Mouse (Mus musculus): Measurements from ENCODE around the gene Sectm1b. TPM values are rescaled to one million over a fixed set of nuclear protein-coding genes. Genes with fewer than 3 reads are reported as not detected.
"Not testable (repeated sequence)": the region's sequence is repeated elsewhere in the genome, so short reads cannot be mapped to it uniquely, and the experiment has no call there.

Gene Sectm1b
- polyA plus RNA-seq, 2 experiments = 0.04 to 0.08 TPM

DNA sequence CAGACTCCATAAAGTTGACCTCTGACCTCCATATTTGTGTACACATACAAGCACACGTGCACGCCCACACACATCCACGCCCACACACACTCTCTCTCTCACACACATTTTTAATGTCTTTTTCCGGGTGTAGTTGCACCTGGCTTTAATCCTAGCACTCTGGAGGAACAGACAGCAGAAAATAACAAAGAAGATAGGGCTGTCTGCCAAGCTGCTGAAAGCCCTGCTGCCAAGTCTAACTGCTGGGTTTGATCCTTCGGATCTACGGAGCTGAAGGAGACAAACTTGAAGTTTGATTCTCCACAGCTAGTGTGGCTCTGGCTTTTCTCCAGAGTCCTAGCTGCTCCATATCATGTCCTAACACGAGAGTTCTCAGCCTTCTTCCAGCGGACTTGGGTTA, 1.8 kb downstream of the Sectm1b start:
- Histone ChIP-seq H3K27ac (no peak overlapping the region), H3K9me3 (ENCODE audit: control insufficient read depth, low read length) (no peaks in the 10 kb centered on the region), H3K4me2 (ENCODE audit: low read depth) (no peak overlapping the region), H3K4me1 (replicated peaks; ENCODE audit: control insufficient read depth in 2 of 2, insufficient read depth in 2 of 2, low read length in 1 of 2) (peaks cover 0 to 19% of the 10 kb centered on the region in 2 experiments; a peak in 2 of 4 replicates), H3K9ac (replicated peaks) (no peak overlapping the region), H3K4me3 (ENCODE audit: insufficient read depth in 1 of 2, low read depth in 2 of 2, low read length in 2 of 2) (no peak overlapping the region), H3K27me3 (ENCODE audit: control insufficient read depth, insufficient read depth, low read length) (no peaks in the 10 kb centered on the region), H3K36me3 (replicated peaks; ENCODE audit: control insufficient read depth, insufficient read depth, low read depth) (no peaks in the 10 kb centered on the region)
- WGBS (ENCODE audit: insufficient replicate concordance) = 60% methylated on average over 8 of the region's 8 CpGs
- DNase-seq (ENCODE audit: low read depth in 3 of 3, low spot score in 3 of 3) (no peak), ATAC-seq (ENCODE audit: insufficient read depth) (no peak)
- TF ChIP-seq EP300 (IDR thresholded peaks at IDR 0.05; ENCODE audit: low read depth) (no peak), CTCF (IDR thresholded peaks at IDR 0.05; ENCODE audit: low read depth) (no peak)

DNA sequence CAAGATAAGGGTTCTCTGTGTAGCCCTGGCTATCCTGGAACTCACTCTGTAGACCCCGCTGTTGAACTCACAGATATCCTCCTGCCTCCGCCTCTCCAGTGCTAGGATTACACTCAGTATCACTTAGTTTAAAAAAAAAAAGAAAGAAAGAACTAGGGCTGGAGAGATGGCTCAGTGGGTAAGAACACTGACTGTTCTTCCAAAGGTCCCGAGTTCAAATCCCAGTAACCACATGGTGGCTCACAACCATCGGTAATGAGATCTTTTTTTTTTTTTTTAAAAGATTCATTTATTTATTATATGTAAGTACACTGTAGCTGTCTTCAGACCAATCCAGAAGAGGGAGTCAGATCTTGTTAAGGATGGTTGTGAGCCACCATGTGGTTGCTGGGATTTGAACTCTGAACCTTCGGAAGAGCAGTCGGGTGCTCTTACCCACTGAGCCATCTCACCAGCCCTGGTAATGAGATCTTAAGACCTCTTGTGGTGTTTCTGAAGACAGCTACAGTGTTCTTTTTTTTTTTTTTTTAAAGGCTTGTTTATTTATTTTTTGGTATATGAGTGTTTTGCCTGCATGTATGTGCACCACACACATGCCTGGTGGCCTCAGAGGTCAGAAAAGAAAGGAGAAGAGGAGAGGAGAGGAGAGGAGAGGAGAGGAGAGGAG, 2.8 kb downstream of the Sectm1b start:
- not testable (repeated sequence) for H3K27ac ChIP-seq; H3K9ac ChIP-seq (replicated peaks); H3K36me3 ChIP-seq (replicated peaks; ENCODE audit: control insufficient read depth, insufficient read depth, low read depth); DNase-seq (ENCODE audit: low read depth in 3 of 3, low spot score in 3 of 3); H3K4me3 ChIP-seq (ENCODE audit: insufficient read depth in 1 of 2, low read depth in 2 of 2, low read length in 2 of 2); H3K9me3 ChIP-seq (ENCODE audit: control insufficient read depth, low read length); ATAC-seq (ENCODE audit: insufficient read depth); H3K27me3 ChIP-seq (ENCODE audit: control insufficient read depth, insufficient read depth, low read length); H3K4me2 ChIP-seq (ENCODE audit: low read depth)
- 77% methylated on average over 6 of the region's 6 CpGs for WGBS (ENCODE audit: insufficient replicate concordance)
- peaks cover 0 to 23% of the 10 kb centered on the region in 2 experiments; a peak in 2 of 4 replicates for H3K4me1 ChIP-seq (replicated peaks; ENCODE audit: control insufficient read depth in 2 of 2, insufficient read depth in 2 of 2, low read length in 1 of 2)

DNA sequence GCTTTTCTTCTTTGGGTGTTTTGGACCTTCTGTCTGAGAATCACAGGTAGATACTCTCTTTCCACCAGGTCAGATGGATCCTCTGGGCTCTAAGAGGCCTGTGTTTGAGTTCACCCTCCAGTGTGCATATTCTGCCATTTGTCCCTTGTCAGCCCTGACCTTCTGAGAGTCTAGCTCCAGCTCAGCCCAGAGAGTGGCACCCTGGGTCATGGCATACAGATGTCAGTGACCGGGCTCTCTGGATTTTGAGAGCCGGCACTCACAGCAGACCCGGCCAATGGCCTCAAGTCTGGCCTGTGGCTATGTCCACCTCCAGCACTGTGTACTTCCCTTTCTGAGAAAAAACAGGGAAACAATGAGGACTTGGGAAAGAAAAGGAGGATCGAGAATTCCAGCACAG, 3.9 kb downstream of the Sectm1b start:
- H3K9me3 ChIP-seq (ENCODE audit: control insufficient read depth, low read length) = no peaks in the 10 kb centered on the region
- peaks cover 0 to 23% of the 10 kb centered on the region in 2 experiments; a peak in 2 of 4 replicates for H3K4me1 ChIP-seq (replicated peaks; ENCODE audit: control insufficient read depth in 2 of 2, insufficient read depth in 2 of 2, low read length in 1 of 2)
- H3K27me3 ChIP-seq (ENCODE audit: control insufficient read depth, insufficient read depth, low read length) = no peaks in the 10 kb centered on the region
- DNase-seq (ENCODE audit: low read depth in 3 of 3, low spot score in 3 of 3) (no peak), ATAC-seq (ENCODE audit: insufficient read depth) (no peak)
- H3K36me3 ChIP-seq (replicated peaks; ENCODE audit: control insufficient read depth, insufficient read depth, low read depth) = no peaks in the 10 kb centered on the region
- H3K27ac ChIP-seq = no peak overlapping the region
- no peak overlapping the region for H3K9ac ChIP-seq (replicated peaks)
- no peak overlapping the region for H3K4me3 ChIP-seq (ENCODE audit: insufficient read depth in 1 of 2, low read depth in 2 of 2, low read length in 2 of 2)
- TF ChIP-seq EP300 (IDR thresholded peaks at IDR 0.05; ENCODE audit: low read depth) (no peak), CTCF (IDR thresholded peaks at IDR 0.05; ENCODE audit: low read depth) (no peak)
- 66% methylated on average over 4 of the region's 4 CpGs for WGBS (ENCODE audit: insufficient replicate concordance)
- no peak overlapping the region for H3K4me2 ChIP-seq (ENCODE audit: low read depth)

GRCm38 (mm10) chr11:121058956-121059355, 4.4 kb downstream of the Sectm1b start:
- Histone ChIP-seq H3K4me2 (ENCODE audit: low read depth) (no peak overlapping the region), H3K27ac (no peak overlapping the region), H3K4me1 (replicated peaks; ENCODE audit: control insufficient read depth in 2 of 2, insufficient read depth in 2 of 2, low read length in 1 of 2) (peaks cover 0 to 23% of the 10 kb centered on the region in 2 experiments; a peak in 2 of 4 replicates), H3K9ac (replicated peaks) (no peak overlapping the region), H3K27me3 (ENCODE audit: control insufficient read depth, insufficient read depth, low read length) (no peaks in the 10 kb centered on the region), H3K9me3 (ENCODE audit: control insufficient read depth, low read length) (no peaks in the 10 kb centered on the region), H3K36me3 (replicated peaks; ENCODE audit: control insufficient read depth, insufficient read depth, low read depth) (no peaks in the 10 kb centered on the region), H3K4me3 (ENCODE audit: insufficient read depth in 1 of 2, low read depth in 2 of 2, low read length in 2 of 2) (no peak overlapping the region)
- TF ChIP-seq EP300 (IDR thresholded peaks at IDR 0.05; ENCODE audit: low read depth) = no peak
- TF ChIP-seq CTCF (IDR thresholded peaks at IDR 0.05; ENCODE audit: low read depth) = no peak
- no peak for ATAC-seq (ENCODE audit: insufficient read depth)
- WGBS (ENCODE audit: insufficient replicate concordance) = 58% methylated on average over 4 of the region's 4 CpGs
- no peak for DNase-seq (ENCODE audit: low read depth in 3 of 3, low spot score in 3 of 3)

GRCm38 (mm10) chr11:121058122-121058521, 5.2 kb downstream of the Sectm1b start:
- Histone ChIP-seq H3K4me3 (ENCODE audit: insufficient read depth in 1 of 2, low read depth in 2 of 2, low read length in 2 of 2) (no peak overlapping the region), H3K9ac (replicated peaks) (no peak overlapping the region), H3K4me2 (ENCODE audit: low read depth) (no peak overlapping the region), H3K9me3 (ENCODE audit: control insufficient read depth, low read length) (no peaks in the 10 kb centered on the region), H3K36me3 (replicated peaks; ENCODE audit: control insufficient read depth, insufficient read depth, low read depth) (no peaks in the 10 kb centered on the region), H3K4me1 (replicated peaks; ENCODE audit: control insufficient read depth in 2 of 2, insufficient read depth in 2 of 2, low read length in 1 of 2) (peaks cover 0 to 23% of the 10 kb centered on the region in 2 experiments; a peak in 2 of 4 replicates), H3K27ac (no peak overlapping the region), H3K27me3 (ENCODE audit: control insufficient read depth, insufficient read depth, low read length) (no peaks in the 10 kb centered on the region)
- TF ChIP-seq EP300 (IDR thresholded peaks at IDR 0.05; ENCODE audit: low read depth) (no peak), CTCF (IDR thresholded peaks at IDR 0.05; ENCODE audit: low read depth) (no peak)
- DNase-seq (ENCODE audit: low read depth in 3 of 3, low spot score in 3 of 3) = no peak
- whole genome bisulfite sequencing (ENCODE audit: insufficient replicate concordance) = 41% methylated on average over 5 of the region's 5 CpGs
- no peak for ATAC-seq (ENCODE audit: insufficient read depth)

All from liver, embryonic 14.5 days (tissue).